Mouse (Mus musculus) myocyte (in vitro differentiated cells): ENCODE results near the gene Arvcf.

Experiments
- CEBPB ChIP-seq: IDR thresholded peaks from 2 replicates; pipeline ENCODE4 v1.6.1; 2011; ENCODE audit warnings: mild to moderate bottlenecking, moderate library complexity; ENCODE audit not compliant: poor library complexity, insufficient read depth, severe bottlenecking
- E2F4 ChIP-seq: IDR thresholded peaks from one replicate; pipeline ENCODE4 v1.6.1; 2011; ENCODE audit warnings: mild to moderate bottlenecking, control low read depth, moderate library complexity; ENCODE audit not compliant: insufficient read depth
- MAX ChIP-seq: IDR thresholded peaks from one replicate; pipeline ENCODE4 v1.6.1; 2011; ENCODE audit warnings: low read depth, mild to moderate bottlenecking, control low read depth
- MYOD1 ChIP-seq, 3 experiments: IDR thresholded peaks; one replicate each; pipeline ENCODE4 v1.6.1; 2011; ENCODE audit warnings: control low read depth in 2 of 3, low read depth in 2 of 3, mild to moderate bottlenecking in 2 of 3, moderate library complexity in 1 of 3; ENCODE audit not compliant: insufficient read length in 2 of 3, control insufficient read depth in 1 of 3
- POLR2A ChIP-seq: IDR thresholded peaks from one replicate; pipeline ENCODE4 v1.6.1; 2011; ENCODE audit warnings: low read depth, mild to moderate bottlenecking, control low read depth, moderate library complexity; ENCODE audit not compliant: insufficient read length
- POLR2AphosphoS2 ChIP-seq: IDR thresholded peaks from one replicate; pipeline ENCODE4 v1.6.1; 2011; ENCODE audit warnings: low read depth, control low read depth; ENCODE audit not compliant: insufficient read length
- TCF12 ChIP-seq: IDR thresholded peaks from one replicate; pipeline ENCODE4 v1.6.1; 2011; ENCODE audit warnings: mild to moderate bottlenecking, control low read depth; ENCODE audit not compliant: poor library complexity, insufficient read depth, severe bottlenecking
- TCF3 ChIP-seq: IDR thresholded peaks from one replicate; pipeline ENCODE4 v1.6.1; 2011; ENCODE audit warnings: low read depth, control low read depth; ENCODE audit not compliant: insufficient read length

DNA sequence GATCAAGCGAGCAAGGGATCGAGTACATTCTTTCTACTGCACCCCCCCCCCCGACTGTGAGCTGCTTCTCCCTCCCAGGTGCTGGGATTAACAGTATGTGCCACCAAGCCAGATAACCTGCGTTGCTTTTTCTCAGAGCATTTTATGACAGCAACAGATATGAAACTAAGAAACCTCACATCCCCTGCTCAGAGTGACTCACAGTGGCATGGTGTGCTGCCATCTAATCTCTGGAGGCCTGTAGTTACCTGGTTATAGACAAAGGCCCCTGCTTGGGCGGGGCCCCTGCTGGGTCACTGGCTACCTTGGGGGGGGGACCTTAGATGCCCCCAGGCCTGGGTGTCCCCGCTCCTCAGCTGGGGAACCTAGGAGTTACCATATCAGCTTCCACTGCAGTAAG, 10.0 kb downstream of the Arvcf start:
- TF ChIP-seq POLR2A (no peak), TCF12 (no peak), TCF3 (no peak), CEBPB (no peak), POLR2AphosphoS2 (no peak), E2F4 (no peak), MAX (no peak), MYOD1 (IDR thresholded peaks at IDR 0.05; ENCODE audit: control insufficient read depth in 1 of 3, insufficient read length in 2 of 3, low read depth in 2 of 3) (no peak)
